Mouse (Mus musculus): Measurements from ENCODE around the gene Prrx1. TPM values are rescaled to one million over a fixed set of nuclear protein-coding genes. Genes with fewer than 3 reads are reported as not detected.

The Prrx1 gene
- polyA plus RNA-seq, 1 experiment from 2014 or later: 6.6 TPM

DNA sequence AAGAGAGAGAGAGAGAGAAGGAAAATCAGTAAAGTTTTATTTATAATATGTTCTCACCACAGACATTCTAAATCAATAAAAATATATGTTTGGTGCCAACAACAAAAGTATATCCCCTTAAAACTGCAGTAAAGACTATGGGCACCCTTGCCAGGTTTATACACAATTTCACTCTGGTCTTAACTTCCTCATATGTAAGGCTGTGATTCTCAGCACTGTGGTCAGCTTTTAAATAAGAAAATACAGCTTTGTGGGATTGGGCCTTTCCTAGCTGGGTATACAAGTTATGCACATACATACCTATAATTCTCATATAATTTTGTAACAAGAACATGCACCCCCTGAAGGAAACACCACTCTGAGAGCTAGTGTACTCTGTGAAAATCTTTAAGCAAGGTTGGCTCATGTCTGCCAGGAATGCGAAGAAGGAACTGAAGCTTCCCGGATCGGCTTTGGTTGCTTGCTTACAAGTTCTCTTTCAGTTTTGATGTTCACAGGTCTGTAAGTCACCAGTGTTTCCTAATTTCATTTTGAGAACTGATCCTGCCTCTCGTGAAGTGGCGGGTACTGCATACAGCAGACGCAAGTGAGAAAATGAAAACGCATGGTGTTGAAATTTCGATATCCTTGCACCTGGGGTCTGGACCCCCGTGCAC is 29.4 kb downstream of the Prrx1 start:
- no peak overlapping the region for H3K27ac ChIP-seq (ENCODE audit: low read depth, low read length)
- H3K4me2 ChIP-seq (replicated peaks; ENCODE audit: low read depth, low read length): no peak overlapping the region
- H3K9me3 ChIP-seq (ENCODE audit: control insufficient read depth, low read length): no peaks in the 10 kb centered on the region
- H3K4me1 ChIP-seq (ENCODE audit: control insufficient read depth, insufficient read depth, low read length): 0 out of 2 replicates have a peak, but pooled peaks cover 6% of the 10 kb centered on the region
- H3K9ac ChIP-seq (ENCODE audit: low read depth, low read length): no peak overlapping the region
- 87% methylated on average over 9 of the region's 9 CpGs for WGBS
- H3K36me3 ChIP-seq (ENCODE audit: control insufficient read depth, insufficient read depth, low read length): no peaks in the 10 kb centered on the region
- H3K27me3 ChIP-seq (ENCODE audit: control insufficient read depth, insufficient read depth, low read length): no peaks in the 10 kb centered on the region
- no peak overlapping the region for H3K4me3 ChIP-seq (ENCODE audit: low read length)
- ATAC-seq (ENCODE audit: low FRiP score, low TSS enrichment): no peak

- H3K36me3 ChIP-seq (ENCODE audit: control insufficient read depth, insufficient read depth, low read length): no peaks in the 10 kb centered on the region
- 75% methylated on average over 7 of the region's 7 CpGs for WGBS
- no peak overlapping the region for H3K4me2 ChIP-seq (replicated peaks; ENCODE audit: low read depth, low read length)
- no peak overlapping the region for H3K9ac ChIP-seq (ENCODE audit: low read depth, low read length)
- no peaks in the 10 kb centered on the region for H3K9me3 ChIP-seq (ENCODE audit: control insufficient read depth, low read length)
- no peak for ATAC-seq (ENCODE audit: low FRiP score, low TSS enrichment)
- no peak overlapping the region for H3K4me3 ChIP-seq (ENCODE audit: low read length)
- H3K27me3 ChIP-seq (ENCODE audit: control insufficient read depth, insufficient read depth, low read length): no peaks in the 10 kb centered on the region
- no peak overlapping the region for H3K27ac ChIP-seq (ENCODE audit: low read depth, low read length)
- 0 out of 2 replicates have a peak, but pooled peaks cover 6% of the 10 kb centered on the region for H3K4me1 ChIP-seq (ENCODE audit: control insufficient read depth, insufficient read depth, low read length)
These were observed 31.9 kb downstream of the Prrx1 start for GRCm38 (mm10) chr1:163281450-163282198.

DNA sequence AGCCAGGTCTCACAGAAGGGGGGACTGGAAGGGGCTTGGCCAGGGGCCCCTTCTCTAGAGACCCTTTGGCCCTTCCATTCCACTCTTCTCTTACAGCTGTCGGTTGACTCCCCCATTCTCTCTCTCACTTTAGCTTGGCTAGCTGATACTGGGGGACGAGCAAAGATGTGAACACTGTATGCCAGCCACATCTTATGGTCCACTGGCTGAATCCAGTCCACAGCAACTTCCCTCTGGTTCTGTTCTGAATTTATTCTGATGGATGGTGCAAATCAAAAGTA is 32.7 kb downstream of the Prrx1 start:
- Histone ChIP-seq H3K4me1 (ENCODE audit: control insufficient read depth, insufficient read depth, low read length) (0 out of 2 replicates have a peak, but pooled peaks cover 6% of the 10 kb centered on the region), H3K4me3 (ENCODE audit: low read length) (no peak overlapping the region), H3K27ac (ENCODE audit: low read depth, low read length) (no peak overlapping the region), H3K36me3 (ENCODE audit: control insufficient read depth, insufficient read depth, low read length) (no peaks in the 10 kb centered on the region), H3K9ac (ENCODE audit: low read depth, low read length) (no peak overlapping the region), H3K27me3 (ENCODE audit: control insufficient read depth, insufficient read depth, low read length) (no peaks in the 10 kb centered on the region), H3K9me3 (ENCODE audit: control insufficient read depth, low read length) (no peaks in the 10 kb centered on the region), H3K4me2 (replicated peaks; ENCODE audit: low read depth, low read length) (no peak overlapping the region)
- ATAC-seq (ENCODE audit: low FRiP score, low TSS enrichment): no peak
- WGBS: 21% methylated on average over 2 of the region's 2 CpGs

GRCm38 (mm10) chr1:163280097-163280841 is 33.2 kb downstream of the Prrx1 start:
- no peaks in the 10 kb centered on the region for H3K36me3 ChIP-seq (ENCODE audit: control insufficient read depth, insufficient read depth, low read length)
- H3K9ac ChIP-seq (ENCODE audit: low read depth, low read length): no peak overlapping the region
- H3K27me3 ChIP-seq (ENCODE audit: control insufficient read depth, insufficient read depth, low read length): no peaks in the 10 kb centered on the region
- 51% methylated on average over 7 of the region's 7 CpGs for WGBS
- H3K4me3 ChIP-seq (ENCODE audit: low read length): no peak overlapping the region
- H3K4me2 ChIP-seq (replicated peaks; ENCODE audit: low read depth, low read length): no peak overlapping the region
- H3K9me3 ChIP-seq (ENCODE audit: control insufficient read depth, low read length): no peaks in the 10 kb centered on the region
- 0 out of 2 replicates have a peak, but pooled peaks cover 5% of the 10 kb centered on the region for H3K4me1 ChIP-seq (ENCODE audit: control insufficient read depth, insufficient read depth, low read length)
- H3K27ac ChIP-seq (ENCODE audit: low read depth, low read length): no peak overlapping the region
- ATAC-seq (ENCODE audit: low FRiP score, low TSS enrichment): no peak

DNA sequence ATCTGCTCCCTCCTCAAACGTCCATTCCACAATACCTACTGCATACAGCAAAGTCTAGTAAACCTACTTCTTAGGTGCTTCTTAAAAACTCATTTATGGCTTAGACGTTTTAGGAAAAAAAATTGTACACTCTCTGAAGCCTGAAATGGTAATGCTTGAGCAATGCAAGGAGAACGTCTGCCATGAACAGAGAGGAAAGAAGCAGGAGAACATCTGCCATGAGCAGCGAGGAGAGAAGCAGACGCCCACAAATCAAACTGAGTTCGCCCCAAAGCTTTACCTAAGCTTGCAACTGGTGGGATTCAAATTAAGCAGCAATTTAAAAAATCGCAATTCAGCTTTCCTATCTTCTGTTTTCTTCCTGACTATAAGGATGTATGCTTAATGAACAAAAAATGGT is 36.4 kb downstream of the Prrx1 start:
- no peaks in the 10 kb centered on the region for H3K27me3 ChIP-seq (ENCODE audit: control insufficient read depth, insufficient read depth, low read length)
- H3K4me1 ChIP-seq (ENCODE audit: control insufficient read depth, insufficient read depth, low read length): 0 out of 2 replicates have a peak, but pooled peaks cover 4% of the 10 kb centered on the region
- no peaks in the 10 kb centered on the region for H3K36me3 ChIP-seq (ENCODE audit: control insufficient read depth, insufficient read depth, low read length)
- no peak overlapping the region for H3K4me2 ChIP-seq (replicated peaks; ENCODE audit: low read depth, low read length)
- no peak overlapping the region for H3K27ac ChIP-seq (ENCODE audit: low read depth, low read length)
- WGBS: 79% methylated on average over 7 of the region's 7 CpGs
- no peak for ATAC-seq (ENCODE audit: low FRiP score, low TSS enrichment)
- H3K4me3 ChIP-seq (ENCODE audit: low read length): no peak overlapping the region
- no peaks in the 10 kb centered on the region for H3K9me3 ChIP-seq (ENCODE audit: control insufficient read depth, low read length)
- H3K9ac ChIP-seq (ENCODE audit: low read depth, low read length): no peak overlapping the region

- peak; percentile 75; the same call in 1 of the 2 replicates for ATAC-seq (ENCODE audit: low FRiP score, low TSS enrichment)
- no peaks in the 10 kb centered on the region for H3K4me1 ChIP-seq (ENCODE audit: control insufficient read depth, insufficient read depth, low read length)
- no peak overlapping the region for H3K27ac ChIP-seq (ENCODE audit: low read depth, low read length)
- no peaks in the 10 kb centered on the region for H3K27me3 ChIP-seq (ENCODE audit: control insufficient read depth, insufficient read depth, low read length)
- H3K4me3 ChIP-seq (ENCODE audit: low read length): no peak overlapping the region
- peaks cover 4% of the 10 kb centered on the region; the same call in 1 of the 2 replicates for H3K9me3 ChIP-seq (ENCODE audit: control insufficient read depth, low read length)
- 44% methylated on average over 3 of the region's 3 CpGs for WGBS
- H3K9ac ChIP-seq (ENCODE audit: low read depth, low read length): no peak overlapping the region
- no peak overlapping the region for H3K4me2 ChIP-seq (replicated peaks; ENCODE audit: low read depth, low read length)
- no peaks in the 10 kb centered on the region for H3K36me3 ChIP-seq (ENCODE audit: control insufficient read depth, insufficient read depth, low read length)
These were observed 38.6 kb downstream of the Prrx1 start for GRCm38 (mm10) chr1:163274919-163275318.

GRCm38 (mm10) chr1:163273132-163273531 is 40.4 kb downstream of the Prrx1 start:
- Histone ChIP-seq H3K36me3 (ENCODE audit: control insufficient read depth, insufficient read depth, low read length) (no peaks in the 10 kb centered on the region), H3K27ac (ENCODE audit: low read depth, low read length) (no peak overlapping the region), H3K27me3 (ENCODE audit: control insufficient read depth, insufficient read depth, low read length) (no peaks in the 10 kb centered on the region), H3K9ac (ENCODE audit: low read depth, low read length) (no peak overlapping the region), H3K4me1 (ENCODE audit: control insufficient read depth, insufficient read depth, low read length) (no peaks in the 10 kb centered on the region), H3K4me3 (ENCODE audit: low read length) (no peak overlapping the region), H3K4me2 (replicated peaks; ENCODE audit: low read depth, low read length) (no peak overlapping the region), H3K9me3 (ENCODE audit: control insufficient read depth, low read length) (peaks cover 4% of the 10 kb centered on the region; the same call in 1 of the 2 replicates)
- WGBS: 81% methylated on average over 3 of the region's 3 CpGs
- no peak for ATAC-seq (ENCODE audit: low FRiP score, low TSS enrichment)

- Histone ChIP-seq H3K4me3 (ENCODE audit: low read length) (no peak overlapping the region), H3K4me1 (ENCODE audit: control insufficient read depth, insufficient read depth, low read length) (no peaks in the 10 kb centered on the region), H3K36me3 (ENCODE audit: control insufficient read depth, insufficient read depth, low read length) (no peaks in the 10 kb centered on the region), H3K4me2 (replicated peaks; ENCODE audit: low read depth, low read length) (no peak overlapping the region), H3K27me3 (ENCODE audit: control insufficient read depth, insufficient read depth, low read length) (no peaks in the 10 kb centered on the region), H3K9ac (ENCODE audit: low read depth, low read length) (no peak overlapping the region), H3K9me3 (ENCODE audit: control insufficient read depth, low read length) (peaks cover 4% of the 10 kb centered on the region; the same call in 1 of the 2 replicates), H3K27ac (ENCODE audit: low read depth, low read length) (no peak overlapping the region)
- 72% methylated on average over 8 of the region's 8 CpGs for WGBS
- ATAC-seq (ENCODE audit: low FRiP score, low TSS enrichment): no peak
These were observed 46.5 kb downstream of the Prrx1 start for GRCm38 (mm10) chr1:163266853-163267538.
